Mouse (Mus musculus): Measurements from ENCODE around the gene Lyrm7. TPM values are rescaled to one million over a fixed set of nuclear protein-coding genes. Genes with fewer than 3 reads are reported as not detected.

Lyrm7 gene
- polyA plus RNA-seq, 1 experiment: 0.42 TPM

- Histone ChIP-seq H3K27me3 (ENCODE audit: control insufficient read depth, insufficient read depth, low read length) (no peaks in the 10 kb centered on the region), H3K36me3 (ENCODE audit: control insufficient read depth, insufficient read depth, low read length) (no peaks in the 10 kb centered on the region), H3K4me3 (ENCODE audit: extremely low read depth, insufficient read depth, insufficient read length) (no peak overlapping the region), H3K4me1 (ENCODE audit: control insufficient read depth, insufficient read depth, insufficient read length) (no peaks in the 10 kb centered on the region), H3K27ac (ENCODE audit: insufficient read depth, low read length) (no peak overlapping the region)
- 87% methylated on average over 9 of the region's 9 CpGs for WGBS
- TF ChIP-seq POLR2A (IDR thresholded peaks at IDR 0.05; ENCODE audit: low read depth, low read length): no peak
- no peak for TF ChIP-seq CTCF (IDR thresholded peaks at IDR 0.05; ENCODE audit: extremely low read depth, insufficient read depth, insufficient read length, insufficient replicate concordance)
- no peak for DNase-seq (ENCODE audit: low read depth in 1 of 2, low spot score in 2 of 2)
Observed at GRCm38 (mm10) chr11:54894589-54894988, 33.9 kb upstream of the Lyrm7 start.

GRCm38 (mm10) chr11:54892091-54892490 lies 31.4 kb upstream of the Lyrm7 start:
- Histone ChIP-seq H3K36me3 (ENCODE audit: control insufficient read depth, insufficient read depth, low read length) (no peaks in the 10 kb centered on the region), H3K4me1 (ENCODE audit: control insufficient read depth, insufficient read depth, insufficient read length) (no peaks in the 10 kb centered on the region), H3K4me3 (ENCODE audit: extremely low read depth, insufficient read depth, insufficient read length) (no peak overlapping the region), H3K27ac (ENCODE audit: insufficient read depth, low read length) (no peak overlapping the region), H3K27me3 (ENCODE audit: control insufficient read depth, insufficient read depth, low read length) (no peaks in the 10 kb centered on the region)
- no peak for DNase-seq (ENCODE audit: low read depth in 1 of 2, low spot score in 2 of 2)
- 86% methylated on average over 7 of the region's 7 CpGs for WGBS
- TF ChIP-seq CTCF (IDR thresholded peaks at IDR 0.05; ENCODE audit: extremely low read depth, insufficient read depth, insufficient read length, insufficient replicate concordance): no peak
- no peak for TF ChIP-seq POLR2A (IDR thresholded peaks at IDR 0.05; ENCODE audit: low read depth, low read length)

- Histone ChIP-seq H3K4me1 (ENCODE audit: control insufficient read depth, insufficient read depth, insufficient read length) (no peaks in the 10 kb centered on the region), H3K4me3 (ENCODE audit: extremely low read depth, insufficient read depth, insufficient read length) (no peak overlapping the region), H3K27me3 (ENCODE audit: control insufficient read depth, insufficient read depth, low read length) (no peaks in the 10 kb centered on the region), H3K36me3 (ENCODE audit: control insufficient read depth, insufficient read depth, low read length) (no peaks in the 10 kb centered on the region), H3K27ac (ENCODE audit: insufficient read depth, low read length) (no peak overlapping the region)
- TF ChIP-seq CTCF (IDR thresholded peaks at IDR 0.05; ENCODE audit: extremely low read depth, insufficient read depth, insufficient read length, insufficient replicate concordance) (no peak), POLR2A (IDR thresholded peaks at IDR 0.05; ENCODE audit: low read depth, low read length) (no peak)
- WGBS: 80% methylated on average over 5 of the region's 5 CpGs
- DNase-seq (ENCODE audit: low read depth in 1 of 2, low spot score in 2 of 2): no peak
Observed at GRCm38 (mm10) chr11:54891341-54891740, 30.6 kb upstream of the Lyrm7 start.

GRCm38 (mm10) chr11:54887927-54888326 lies 27.2 kb upstream of the Lyrm7 start:
- Histone ChIP-seq H3K27ac (ENCODE audit: insufficient read depth, low read length) (no peak overlapping the region), H3K27me3 (ENCODE audit: control insufficient read depth, insufficient read depth, low read length) (no peaks in the 10 kb centered on the region), H3K4me3 (ENCODE audit: extremely low read depth, insufficient read depth, insufficient read length) (no peak overlapping the region), H3K36me3 (ENCODE audit: control insufficient read depth, insufficient read depth, low read length) (no peaks in the 10 kb centered on the region), H3K4me1 (ENCODE audit: control insufficient read depth, insufficient read depth, insufficient read length) (peaks cover 6% of the 10 kb centered on the region; the same call in 1 of the 2 replicates)
- 79% methylated on average over 6 of the region's 6 CpGs for whole genome bisulfite sequencing
- no peak for DNase-seq (ENCODE audit: low read depth in 1 of 2, low spot score in 2 of 2)
- no peak for TF ChIP-seq POLR2A (IDR thresholded peaks at IDR 0.05; ENCODE audit: low read depth, low read length)
- no peak for TF ChIP-seq CTCF (IDR thresholded peaks at IDR 0.05; ENCODE audit: extremely low read depth, insufficient read depth, insufficient read length, insufficient replicate concordance)

GRCm38 (mm10) chr11:54885406-54885805 lies 24.7 kb upstream of the Lyrm7 start:
- H3K4me1 ChIP-seq (ENCODE audit: control insufficient read depth, insufficient read depth, insufficient read length): peaks cover 6% of the 10 kb centered on the region; the same call in 1 of the 2 replicates
- no peak overlapping the region for H3K4me3 ChIP-seq (ENCODE audit: extremely low read depth, insufficient read depth, insufficient read length)
- peak overlapping the region; percentile 46; the same call in 1 of the 2 replicates for H3K27ac ChIP-seq (ENCODE audit: insufficient read depth, low read length)
- no peaks in the 10 kb centered on the region for H3K27me3 ChIP-seq (ENCODE audit: control insufficient read depth, insufficient read depth, low read length)
- DNase-seq (ENCODE audit: low read depth in 1 of 2, low spot score in 2 of 2): no peak
- H3K36me3 ChIP-seq (ENCODE audit: control insufficient read depth, insufficient read depth, low read length): no peaks in the 10 kb centered on the region
- TF ChIP-seq POLR2A (IDR thresholded peaks at IDR 0.05; ENCODE audit: low read depth, low read length) (no peak), CTCF (IDR thresholded peaks at IDR 0.05; ENCODE audit: extremely low read depth, insufficient read depth, insufficient read length, insufficient replicate concordance) (no peak)
- 85% methylated on average over 2 of the region's 2 CpGs for WGBS

GRCm38 (mm10) chr11:54884937-54885336 lies 24.2 kb upstream of the Lyrm7 start:
- Histone ChIP-seq H3K4me3 (ENCODE audit: extremely low read depth, insufficient read depth, insufficient read length) (no peak overlapping the region), H3K27ac (ENCODE audit: insufficient read depth, low read length) (peak overlapping the region; percentile 46), H3K27me3 (ENCODE audit: control insufficient read depth, insufficient read depth, low read length) (no peaks in the 10 kb centered on the region), H3K4me1 (ENCODE audit: control insufficient read depth, insufficient read depth, insufficient read length) (peaks cover 6% of the 10 kb centered on the region; the same call in 1 of the 2 replicates), H3K36me3 (ENCODE audit: control insufficient read depth, insufficient read depth, low read length) (no peaks in the 10 kb centered on the region)
- TF ChIP-seq CTCF (IDR thresholded peaks at IDR 0.05; ENCODE audit: extremely low read depth, insufficient read depth, insufficient read length, insufficient replicate concordance) (no peak), POLR2A (IDR thresholded peaks at IDR 0.05; ENCODE audit: low read depth, low read length) (no peak)
- WGBS: 54% methylated on average over 5 of the region's 5 CpGs
- no peak for DNase-seq (ENCODE audit: low read depth in 1 of 2, low spot score in 2 of 2)

- DNase-seq (ENCODE audit: low read depth in 1 of 2, low spot score in 2 of 2): no peak
- H3K4me1 ChIP-seq (ENCODE audit: control insufficient read depth, insufficient read depth, insufficient read length): peaks cover 6% of the 10 kb centered on the region; the same call in 1 of the 2 replicates
- H3K36me3 ChIP-seq (ENCODE audit: control insufficient read depth, insufficient read depth, low read length): no peaks in the 10 kb centered on the region
- 46% methylated on average over 5 of the region's 5 CpGs for WGBS
- H3K4me3 ChIP-seq (ENCODE audit: extremely low read depth, insufficient read depth, insufficient read length): no peak overlapping the region
- no peak for TF ChIP-seq CTCF (IDR thresholded peaks at IDR 0.05; ENCODE audit: extremely low read depth, insufficient read depth, insufficient read length, insufficient replicate concordance)
- no peak for TF ChIP-seq POLR2A (IDR thresholded peaks at IDR 0.05; ENCODE audit: low read depth, low read length)
- no peaks in the 10 kb centered on the region for H3K27me3 ChIP-seq (ENCODE audit: control insufficient read depth, insufficient read depth, low read length)
- H3K27ac ChIP-seq (ENCODE audit: insufficient read depth, low read length): peak overlapping the region; percentile 45
Observed at GRCm38 (mm10) chr11:54884197-54884828, 23.6 kb upstream of the Lyrm7 start.

Measured in spleen, adult 2 months (tissue).